Mouse (Mus musculus): Measurements from ENCODE around the gene Ulbp1. TPM values are rescaled to one million over a fixed set of nuclear protein-coding genes. Genes with fewer than 3 reads are reported as not detected.

Ulbp1 gene
- 8.4 TPM for polyA plus RNA-seq (2014; fragmentation: Illumina TruSeq; extraction: RNeasy Lipid Tissue Mini Kit (QIAGEN cat#74804); ENCODE audit: low read depth, low replicate concordance)

DNA sequence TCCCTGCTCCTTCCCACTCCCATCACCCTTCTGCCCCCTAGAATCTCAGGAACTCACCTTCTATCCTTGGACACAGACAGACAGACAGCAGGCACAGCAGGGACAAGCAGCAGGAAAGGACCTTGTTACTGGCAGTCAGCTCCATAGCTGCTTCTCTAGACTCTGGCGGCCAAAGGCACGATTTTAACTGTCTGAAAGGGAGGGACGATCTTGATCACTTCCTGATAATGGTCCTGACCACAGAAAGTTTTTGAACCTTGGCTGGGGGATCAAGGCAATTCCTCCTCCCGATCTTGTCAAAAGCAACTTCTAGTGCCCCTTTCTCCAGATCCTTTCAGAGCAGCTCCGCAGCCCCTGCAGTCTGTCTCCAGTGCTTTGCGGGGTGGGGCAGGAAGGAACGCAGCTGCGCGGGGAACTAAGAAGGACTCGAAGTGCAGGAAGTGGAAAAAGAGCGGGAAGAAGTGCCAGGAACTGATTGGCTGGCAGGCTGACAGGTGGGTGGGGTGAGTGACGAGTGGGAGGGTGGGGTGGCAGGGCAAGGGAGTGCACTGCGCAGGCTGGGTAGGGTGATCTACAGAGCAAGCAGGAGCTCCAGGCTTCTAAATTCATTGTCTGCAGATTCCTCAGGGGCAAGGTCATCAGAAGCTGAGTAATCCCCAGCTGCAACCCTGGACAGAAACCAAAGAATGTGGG lies at the start of gene Ulbp1:
Ulbp1 (minus strand) TSS at position 442 of the 693 bp plus-strand sequence.

Other genes starting within 250 kb of the Ulbp1 start
- gene Lrp11, start 116.2 kb upstream of the Ulbp1 start, polyA plus RNA-seq (2014; fragmentation: Illumina TruSeq; extraction: RNeasy Lipid Tissue Mini Kit (QIAGEN cat#74804); ENCODE audit: low read depth, low replicate concordance), result 36.9 TPM
- 13.9 TPM for gene Nup43, start 193.9 kb upstream of the Ulbp1 start, polyA plus RNA-seq (2014; fragmentation: Illumina TruSeq; extraction: RNeasy Lipid Tissue Mini Kit (QIAGEN cat#74804); ENCODE audit: low read depth, low replicate concordance)
- gene Pcmt1, start 207.5 kb upstream of the Ulbp1 start, polyA plus RNA-seq (2014; fragmentation: Illumina TruSeq; extraction: RNeasy Lipid Tissue Mini Kit (QIAGEN cat#74804); ENCODE audit: low read depth, low replicate concordance), result 101 TPM
- gene Lats1, start 207.6 kb upstream of the Ulbp1 start, polyA plus RNA-seq (2014; fragmentation: Illumina TruSeq; extraction: RNeasy Lipid Tissue Mini Kit (QIAGEN cat#74804); ENCODE audit: low read depth, low replicate concordance), result 77.4 TPM

All from adrenal gland, adult 10 weeks (tissue).